Mouse (Mus musculus) adrenal gland (tissue): ENCODE results near the gene Anks1b.
"Not testable (repeated sequence)": the region's sequence is repeated elsewhere in the genome, so short reads cannot be mapped to it uniquely, and the experiment has no call there.

Experiments used
- intact Hi-C: fragments of 180-260 bp; cut with DNase I; formaldehyde crosslinking; loops from one replicate; pipeline ENCODE4 v1.15.1; 2025

Anks1b gene

GRCm38 (mm10) chr10:90535370-90535769 lies 662.1 kb downstream of the Anks1b start:
- intact Hi-C loops = no loop called here

- intact Hi-C loops = no loop called here
Observed at GRCm38 (mm10) chr10:90546635-90547034, 673.3 kb downstream of the Anks1b start.

DNA sequence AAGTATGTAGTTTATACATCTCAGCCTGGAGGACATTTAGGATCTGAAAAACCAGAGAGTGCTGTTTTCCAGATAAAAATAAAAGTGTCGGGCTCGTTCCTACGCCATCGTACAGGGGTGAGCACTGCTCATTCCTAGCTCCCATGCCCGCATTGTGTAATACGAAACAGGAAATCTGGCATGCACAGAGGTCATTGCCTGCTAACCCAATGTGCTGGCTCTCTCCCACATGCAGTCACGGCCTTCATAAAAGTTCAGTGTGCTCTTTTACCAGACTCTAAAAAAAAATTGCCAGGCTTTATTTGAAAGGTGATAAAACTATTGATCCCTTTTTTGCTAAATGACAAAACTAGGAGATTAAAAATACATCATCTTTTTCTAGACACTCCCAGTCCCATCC lies 689.6 kb downstream of the Anks1b start:
- intact Hi-C loops = loop anchor here (10.0 kb wide), 1 partner anchor 128 kb away; no protein-coding TSS in a partner anchor

- intact Hi-C loops = no loop called here
Observed at GRCm38 (mm10) chr10:90576191-90577098, 703.1 kb downstream of the Anks1b start.

GRCm38 (mm10) chr10:90577099-90577461 lies 703.8 kb downstream of the Anks1b start:
- intact Hi-C loops = no loop called here

DNA sequence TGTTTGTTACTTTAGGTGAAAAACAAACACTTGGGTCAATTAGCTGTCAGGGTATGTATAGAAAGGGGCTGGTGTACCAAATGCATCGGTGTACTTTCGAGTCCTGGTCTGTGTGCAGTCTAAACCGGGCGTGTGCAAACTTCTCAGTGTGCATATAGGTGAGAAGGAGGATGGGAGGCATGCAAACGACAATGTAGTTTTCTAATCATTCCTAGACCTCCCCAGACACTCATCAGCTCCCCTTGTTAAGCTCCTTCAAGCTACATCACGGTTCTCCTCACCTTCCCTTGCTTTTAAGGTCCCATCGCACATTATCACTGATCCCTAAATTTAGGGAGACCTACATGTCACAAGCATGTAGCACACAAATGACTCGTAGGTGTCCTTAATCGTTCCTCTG lies 704.5 kb downstream of the Anks1b start:
- intact Hi-C loops = no loop called here

DNA sequence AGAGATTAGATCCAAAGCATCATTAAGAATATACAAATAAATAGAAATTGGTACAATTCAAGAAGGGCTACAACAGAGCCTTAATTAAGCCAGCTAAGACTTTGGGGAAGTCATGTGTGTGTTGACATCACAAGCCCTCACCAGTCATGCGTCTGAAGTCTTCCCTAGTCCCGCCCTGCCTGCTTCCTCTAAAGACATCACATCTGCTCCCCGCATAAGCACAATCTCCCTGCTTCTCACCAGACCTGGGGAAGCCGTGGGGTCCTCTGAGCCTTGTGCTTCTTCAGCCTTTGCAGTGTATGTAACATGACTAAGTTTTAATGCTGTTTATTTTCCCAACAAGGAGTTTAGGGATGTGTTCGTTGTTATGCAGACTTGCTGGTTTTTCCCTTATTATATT lies 706.7 kb downstream of the Anks1b start:
- intact Hi-C loops = no loop called here

GRCm38 (mm10) chr10:90584052-90584451 lies 710.7 kb downstream of the Anks1b start:
- intact Hi-C loops = no loop called here

GRCm38 (mm10) chr10:90596142-90596541 lies 722.8 kb downstream of the Anks1b start:
- intact Hi-C loops = no loop called here

DNA sequence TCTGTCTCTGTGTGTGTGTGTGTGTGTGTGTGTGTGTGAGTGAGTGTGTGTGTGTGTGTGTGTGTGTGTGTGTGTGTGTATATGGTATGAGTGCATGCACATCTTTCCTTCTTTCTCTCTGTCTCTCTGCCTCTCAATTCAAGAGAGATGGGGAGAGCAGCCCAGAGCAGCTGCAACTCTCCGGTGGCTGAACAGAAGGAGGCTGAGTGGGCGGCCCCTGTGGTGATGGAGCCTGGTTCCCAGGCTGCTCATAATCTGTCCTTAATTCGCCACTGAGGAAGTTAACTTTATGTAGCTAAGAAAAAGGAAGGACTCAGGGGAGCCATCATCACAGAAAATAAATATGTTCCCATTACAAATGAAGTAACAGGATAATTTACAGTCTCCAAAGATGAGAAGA lies 723.3 kb downstream of the Anks1b start:
- intact Hi-C loops = no loop called here

DNA sequence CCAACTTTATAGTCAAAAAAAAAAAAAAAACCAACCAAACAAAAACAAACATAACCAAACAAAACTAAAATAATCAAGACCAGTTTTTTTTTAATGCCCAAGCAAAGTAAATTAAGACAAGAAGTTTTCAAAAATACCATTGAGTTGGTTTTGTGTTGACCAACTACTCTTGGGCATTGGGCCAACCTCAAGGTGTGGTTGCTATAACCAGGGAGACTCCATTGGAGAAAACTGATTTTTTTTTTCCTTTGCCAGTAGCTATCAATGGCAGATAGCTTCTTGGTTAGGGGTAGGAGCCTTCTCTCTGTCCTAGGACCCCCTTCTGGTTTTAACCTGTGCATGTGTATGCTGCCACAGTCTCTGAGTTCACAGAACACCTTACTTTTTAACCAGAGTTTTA lies 725.8 kb downstream of the Anks1b start:
- intact Hi-C loops = no loop called here

DNA sequence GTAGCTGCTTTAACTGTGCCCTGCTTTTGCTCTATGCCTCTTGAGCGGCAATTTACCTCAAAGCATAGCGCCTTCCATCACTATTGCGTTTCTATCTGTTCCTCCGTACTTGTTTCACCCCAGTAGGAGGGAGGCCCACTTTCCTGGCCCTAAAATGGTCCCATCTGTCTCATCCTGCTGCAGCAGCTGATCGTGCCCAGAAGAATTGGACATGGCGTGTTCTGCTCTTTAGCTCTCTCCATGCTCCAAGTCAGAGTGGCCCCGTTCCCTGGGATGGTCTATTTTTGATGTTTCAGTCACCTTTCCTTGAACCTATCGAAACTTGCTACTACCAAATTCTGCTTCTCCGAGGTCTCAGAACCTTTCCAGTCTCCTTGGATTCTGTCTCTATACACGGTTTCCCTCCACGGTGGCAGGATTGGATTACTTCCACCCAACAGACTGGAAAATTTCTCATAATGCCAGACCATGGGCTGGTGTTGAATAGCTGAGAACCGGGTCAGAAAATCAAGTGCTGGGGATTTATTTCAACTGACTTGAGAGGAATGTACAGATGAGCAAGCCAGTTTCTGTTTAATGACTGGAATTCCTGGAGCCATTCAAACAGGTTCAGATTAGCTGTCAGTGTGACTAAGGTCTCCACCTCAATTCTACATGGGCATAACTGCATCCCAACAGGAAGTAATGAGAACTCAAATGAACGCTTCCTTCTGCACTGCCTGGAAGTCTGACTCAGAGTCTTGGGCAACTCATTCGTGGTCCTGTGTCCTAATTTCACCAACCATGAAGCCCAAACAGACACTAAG lies 726.6 kb downstream of the Anks1b start:
- intact Hi-C loops = no loop called here

DNA sequence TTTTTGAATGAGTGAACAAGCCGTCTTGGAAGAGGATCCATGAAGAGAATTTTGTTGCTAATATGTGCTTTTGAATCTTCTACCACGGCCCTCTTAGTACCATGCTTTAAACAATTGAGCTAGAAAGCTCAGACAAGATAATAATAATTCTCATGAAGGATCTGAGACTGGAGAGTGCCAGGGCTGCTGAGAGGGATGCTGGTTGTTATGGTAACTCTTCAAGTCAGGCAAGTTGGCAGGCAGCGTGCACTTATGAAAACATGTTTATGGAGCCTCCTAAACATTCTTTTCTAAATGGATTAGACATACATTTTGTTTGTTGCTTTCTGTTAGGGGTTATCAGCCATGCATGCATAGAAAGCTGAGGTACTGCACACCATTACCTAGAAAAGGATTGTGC lies 734.3 kb downstream of the Anks1b start:
- intact Hi-C loops = no loop called here

DNA sequence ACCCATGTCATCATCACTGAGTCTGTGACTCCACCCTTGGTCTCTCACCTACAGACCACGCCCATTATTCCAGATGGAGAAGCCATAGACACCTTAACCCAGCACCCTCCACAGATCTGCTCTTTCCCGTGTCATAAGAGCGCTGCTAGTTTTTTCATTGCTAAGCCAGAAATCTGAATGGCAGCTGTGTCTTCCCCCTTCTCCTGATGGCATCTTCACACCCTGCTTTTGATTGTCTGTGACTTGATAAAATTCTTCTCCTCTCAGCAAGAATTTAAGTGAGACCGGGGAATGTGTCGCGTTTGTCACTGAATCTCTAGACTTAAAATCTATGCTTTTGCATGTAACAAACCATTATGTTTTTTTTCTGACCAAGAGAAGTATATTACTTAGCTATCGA lies 736.1 kb downstream of the Anks1b start:
- intact Hi-C loops = no loop called here

DNA sequence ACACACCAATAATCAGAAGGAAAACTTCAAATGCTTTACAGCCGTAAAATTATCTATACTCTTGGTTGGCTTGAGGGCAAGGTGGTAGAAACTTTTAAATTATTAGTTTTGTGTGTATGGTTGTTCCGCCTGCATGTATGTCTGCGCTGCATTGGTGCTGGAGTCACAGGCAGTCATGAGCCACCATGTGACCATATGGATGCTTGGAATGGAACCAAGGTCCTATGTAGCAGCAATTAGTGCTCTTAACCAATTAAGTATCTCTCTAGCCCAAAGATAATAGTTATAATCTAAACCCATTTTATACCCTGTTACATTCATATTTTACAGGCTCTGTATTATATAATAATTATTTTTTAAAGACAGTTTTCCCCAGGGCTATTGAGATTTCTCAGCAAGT lies 739.7 kb downstream of the Anks1b start:
- intact Hi-C loops = no loop called here

- intact Hi-C loops = no loop called here
Observed at GRCm38 (mm10) chr10:90615196-90615595, 741.9 kb downstream of the Anks1b start.

- intact Hi-C loops = no loop called here
Observed at GRCm38 (mm10) chr10:90616622-90617021, 743.3 kb downstream of the Anks1b start.

DNA sequence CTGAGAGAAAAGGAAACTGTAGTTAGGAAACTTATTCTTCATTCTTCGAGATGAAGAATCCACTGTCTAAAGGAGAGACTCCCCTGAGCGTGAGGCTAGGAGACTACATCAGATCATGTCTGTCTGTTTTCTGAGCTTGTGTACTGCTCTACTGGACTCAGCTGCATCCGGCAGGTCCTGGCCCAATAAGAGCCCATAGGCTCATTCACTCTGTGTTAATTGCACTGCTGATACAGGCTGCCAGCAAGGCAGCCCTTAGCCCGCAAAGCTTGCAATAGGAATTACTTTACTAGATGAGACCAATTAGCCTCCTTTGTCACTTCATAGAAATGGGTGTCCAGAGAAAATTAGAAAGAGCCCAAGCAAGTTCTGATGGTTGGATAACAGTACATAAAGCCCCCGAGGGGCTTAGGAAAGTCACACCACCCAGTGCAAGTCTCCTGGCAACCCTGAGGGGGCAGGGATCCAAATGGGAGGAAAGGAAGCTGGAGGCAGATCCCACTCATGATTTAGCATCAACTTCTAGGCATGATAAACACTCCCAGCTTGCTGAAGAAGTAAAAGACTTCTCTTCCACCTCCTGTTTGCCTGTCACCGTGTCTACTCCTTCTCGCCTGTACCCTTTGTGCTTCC lies 744.5 kb downstream of the Anks1b start:
- intact Hi-C loops = no loop called here

GRCm38 (mm10) chr10:90627532-90627931 lies 754.2 kb downstream of the Anks1b start:
- intact Hi-C loops = no loop called here

GRCm38 (mm10) chr10:90630099-90630698 lies 756.9 kb downstream of the Anks1b start:
- intact Hi-C loops = no loop called here

DNA sequence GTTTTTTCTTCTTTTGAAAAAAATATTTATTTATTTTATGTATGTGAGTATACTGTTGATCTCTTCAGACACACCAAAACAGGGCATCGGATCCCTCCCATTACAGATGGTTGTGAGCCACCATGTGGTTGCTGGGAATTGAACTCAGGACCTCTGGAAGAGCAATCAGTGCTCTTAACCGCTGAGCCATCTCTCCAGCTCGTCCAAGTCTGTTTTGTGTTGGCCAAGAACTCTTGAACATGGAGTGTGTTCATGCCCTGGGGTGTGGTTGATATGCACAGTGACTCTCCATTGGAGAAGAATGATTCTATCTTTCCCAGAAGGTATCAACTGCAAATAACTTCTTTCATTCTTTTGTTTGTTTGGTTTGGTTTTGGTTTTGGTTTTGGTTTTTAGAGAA lies 757.5 kb downstream of the Anks1b start:
- intact Hi-C loops = not testable (repeated sequence)

GRCm38 (mm10) chr10:90637352-90637751 lies 764.0 kb downstream of the Anks1b start:
- intact Hi-C loops = no loop called here
